Mouse (Mus musculus) c-Kit-positive CD71-negative TER-119-negative erythroid progenitor cells, embryonic 14.5 days (primary cell): ENCODE measurements around the gene Map3k6.

Experiments
- DNase-seq: peaks from one replicate; pipeline ENCODE4 v3.0.0-alpha.2; 2013; ENCODE audit warnings: low read depth

The Map3k6 gene

GRCm38 (mm10) chr4:133213661-133214060 lies 27.0 kb upstream of the Map3k6 start:
- no peak for DNase-seq

GRCm38 (mm10) chr4:133217641-133218040 lies 23.0 kb upstream of the Map3k6 start:
- DNase-seq, result peak; percentile 62

GRCm38 (mm10) chr4:133218745-133219144 lies 21.9 kb upstream of the Map3k6 start:
- no peak for DNase-seq

DNA sequence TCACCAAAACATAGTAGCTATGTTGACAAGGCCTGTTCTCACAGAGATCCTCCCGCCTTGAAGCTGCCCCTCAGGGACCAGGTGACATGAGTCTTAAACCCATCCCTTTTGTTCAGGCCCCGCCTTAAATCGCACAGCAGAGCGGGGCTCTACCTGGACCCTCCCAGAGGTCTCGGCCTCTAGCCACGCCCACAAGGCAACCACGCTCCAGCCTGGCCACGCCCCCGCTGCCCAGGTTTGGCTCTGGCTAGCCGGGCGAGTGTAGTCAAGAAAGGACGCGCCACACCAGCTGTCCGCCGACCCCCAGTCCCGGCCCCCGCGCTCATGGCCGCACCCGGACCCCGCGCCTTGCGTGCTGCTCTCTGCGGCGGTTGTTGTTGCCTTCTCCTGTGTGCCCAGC lies 20.0 kb upstream of the Map3k6 start:
- DNase-seq, result no peak

DNA sequence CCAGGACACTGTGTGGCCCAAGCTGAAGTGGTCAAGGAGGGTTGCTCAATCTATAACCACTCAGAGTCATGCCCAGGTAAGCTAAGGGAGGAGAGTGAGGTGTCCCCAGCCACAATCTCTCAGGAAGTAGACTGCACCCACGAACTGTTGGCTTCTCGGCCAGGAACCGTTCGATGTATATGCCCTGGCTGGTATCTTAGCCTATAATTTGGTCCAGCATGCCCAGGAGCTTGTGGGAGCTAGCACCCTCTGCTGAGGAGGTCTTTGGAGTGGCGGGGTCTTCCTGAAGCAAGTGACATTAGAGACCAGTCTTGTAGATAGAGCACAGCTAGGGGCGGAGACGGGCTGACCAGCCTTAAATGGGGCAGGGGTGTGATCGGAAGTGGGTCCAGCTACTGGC lies 18.9 kb upstream of the Map3k6 start:
- no peak for DNase-seq

DNA sequence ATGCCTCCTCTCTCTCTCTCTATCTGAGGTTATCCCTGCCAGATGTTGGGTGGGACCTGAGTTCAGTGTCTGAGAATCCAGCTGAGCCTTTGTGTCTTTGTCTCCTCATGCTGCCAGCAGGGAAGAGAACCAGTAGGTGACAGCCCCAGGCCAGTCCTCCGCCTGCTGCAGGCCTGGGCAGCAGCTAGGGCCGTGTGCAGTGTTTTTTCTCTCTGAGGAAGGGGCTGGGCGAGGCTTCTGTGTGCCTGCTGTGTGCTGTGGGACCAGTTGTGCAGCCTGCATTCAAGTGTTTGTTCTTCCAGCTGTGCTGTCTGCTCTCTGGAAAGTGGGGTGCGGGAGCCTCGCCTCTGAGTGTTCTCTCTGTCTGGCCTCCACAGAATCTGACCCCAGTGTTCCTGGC lies 16.7 kb upstream of the Map3k6 start:
- DNase-seq, result no peak

GRCm38 (mm10) chr4:133226073-133226472 lies 14.5 kb upstream of the Map3k6 start:
- no peak for DNase-seq

DNA sequence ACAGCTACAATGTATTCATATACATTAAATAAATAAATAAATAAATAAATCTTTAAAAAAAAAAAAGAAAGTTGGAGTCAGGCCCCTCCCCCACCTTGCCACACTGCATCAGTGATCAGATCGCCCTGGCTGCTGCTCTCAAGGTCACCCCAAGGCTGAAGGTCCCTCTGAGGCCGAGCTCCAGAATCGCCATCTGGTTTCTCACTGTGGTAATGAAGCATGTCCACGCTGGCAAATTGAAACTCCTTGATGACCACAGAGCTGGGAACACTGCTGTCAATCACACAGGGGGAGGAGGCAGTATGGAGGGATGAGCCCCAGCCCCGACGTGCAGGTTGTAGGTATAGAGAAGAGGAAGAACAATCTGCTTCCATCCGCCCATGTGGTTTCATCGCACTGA lies 13.0 kb upstream of the Map3k6 start:
- DNase-seq, result no peak

DNA sequence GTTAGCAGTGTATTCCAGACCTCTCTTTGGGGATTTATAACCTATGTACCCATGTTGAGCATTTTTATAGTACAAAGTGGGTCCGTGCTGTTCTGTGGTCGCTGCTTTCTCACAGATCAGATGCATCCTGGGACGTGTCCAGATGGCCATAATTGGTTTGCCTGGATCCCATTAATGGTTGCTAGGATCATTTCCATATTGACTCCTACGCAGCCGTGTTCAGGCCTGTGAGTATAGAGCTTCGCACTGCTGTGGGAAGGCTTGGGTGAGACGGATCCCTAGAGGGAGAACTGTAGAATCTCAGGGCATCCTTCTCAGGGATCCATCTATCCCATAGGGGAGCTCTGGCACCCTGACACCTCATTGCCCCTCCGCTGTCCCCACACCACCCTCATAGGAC lies 11.0 kb upstream of the Map3k6 start:
- no peak for DNase-seq

GRCm38 (mm10) chr4:133233285-133233976 lies 7.2 kb upstream of the Map3k6 start:
- peak; percentile 50 for DNase-seq

GRCm38 (mm10) chr4:133234771-133235170 lies 5.8 kb upstream of the Map3k6 start:
- no peak for DNase-seq

DNA sequence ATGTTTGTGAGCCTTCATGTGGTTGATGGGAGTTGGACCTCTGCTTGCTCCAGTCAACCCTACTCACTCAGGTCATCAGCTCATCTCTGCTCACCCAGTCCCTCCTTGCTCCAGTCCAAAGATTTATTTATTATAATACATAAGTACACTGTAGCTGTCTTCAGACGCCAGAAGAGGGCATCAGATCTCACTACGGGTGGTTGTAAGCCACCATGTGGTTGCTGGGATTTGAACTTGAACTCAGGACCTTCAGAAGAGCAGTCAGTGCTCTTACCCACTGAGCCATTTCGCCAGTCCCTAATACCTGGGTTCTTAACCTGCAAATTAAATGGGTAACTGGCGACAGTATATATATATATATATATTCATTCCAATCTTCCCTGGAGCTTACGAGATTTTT lies 5.2 kb upstream of the Map3k6 start:
- DNase-seq, result no peak

DNA sequence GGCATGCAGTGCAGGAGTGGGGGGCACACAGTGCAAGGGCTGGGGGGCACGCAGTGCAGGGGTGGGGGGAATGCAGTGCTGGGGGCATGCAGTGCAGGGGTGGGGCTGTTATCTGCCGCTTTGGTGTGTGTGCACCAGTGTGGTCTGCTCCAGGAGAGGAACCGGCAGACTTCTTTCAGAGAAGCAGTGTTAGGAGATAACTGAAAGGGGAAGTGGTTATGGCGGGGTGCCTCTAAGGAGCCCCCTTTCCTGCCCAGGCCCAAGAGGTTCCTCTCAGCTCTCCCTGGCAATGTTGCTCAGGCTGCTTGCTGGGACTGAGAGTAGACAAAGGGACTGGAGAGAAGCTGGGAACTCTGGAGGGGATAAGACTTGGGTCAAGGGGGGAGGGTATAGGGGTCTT lies 2.7 kb upstream of the Map3k6 start:
- DNase-seq, result peak; percentile 51

DNA sequence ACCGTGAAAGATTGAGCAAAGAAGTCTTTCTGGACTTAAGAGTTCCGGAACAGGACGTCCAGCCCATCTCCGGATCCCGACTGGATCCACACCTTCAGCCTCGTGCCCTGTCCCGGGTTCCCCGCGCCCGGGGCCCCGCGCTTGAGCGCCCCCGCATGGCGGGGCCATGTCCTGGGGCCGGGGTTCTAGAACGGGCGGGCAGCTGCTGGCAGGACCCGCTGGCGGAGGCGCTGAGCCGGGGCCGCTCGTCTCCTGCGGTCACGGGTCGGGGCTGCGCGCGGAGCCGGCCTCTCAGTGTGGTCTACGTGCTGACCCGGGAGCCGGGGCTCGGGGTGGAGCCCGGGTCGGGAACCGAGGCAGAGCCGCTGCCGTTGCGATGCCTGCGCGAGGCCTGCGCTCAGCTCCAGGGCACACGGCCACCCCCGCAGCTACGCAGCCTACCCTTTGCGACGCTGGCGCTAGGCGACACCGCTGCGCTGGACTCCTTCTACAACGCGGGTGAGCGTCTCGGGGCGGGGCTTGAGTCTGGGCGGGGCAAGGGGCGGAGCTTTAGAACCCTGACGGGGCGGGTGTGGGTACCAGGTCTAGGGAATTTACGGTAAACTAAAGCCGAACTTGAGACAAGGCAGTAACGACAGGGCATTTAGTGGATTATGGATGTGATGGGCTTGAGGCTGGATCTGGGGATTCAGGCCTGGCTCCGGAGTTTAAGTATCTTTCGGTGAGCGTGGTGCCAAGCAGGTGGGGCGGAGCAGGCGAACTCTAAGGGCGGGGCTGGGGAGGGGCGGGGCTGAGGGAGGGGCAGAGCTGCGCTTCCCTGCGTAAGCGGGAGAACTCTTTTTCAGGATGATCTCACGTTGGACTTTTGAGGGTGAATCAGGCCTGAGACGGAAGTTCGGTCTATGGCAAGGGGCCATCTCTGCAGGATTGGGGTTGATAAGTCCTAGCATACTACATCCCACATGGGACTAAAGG lies 603 bp downstream of the Map3k6 start:
- DNase-seq, result peak; percentile 78

GRCm38 (mm10) chr4:133241910-133242309 lies 1.3 kb downstream of the Map3k6 start:
- DNase-seq, result no peak

DNA sequence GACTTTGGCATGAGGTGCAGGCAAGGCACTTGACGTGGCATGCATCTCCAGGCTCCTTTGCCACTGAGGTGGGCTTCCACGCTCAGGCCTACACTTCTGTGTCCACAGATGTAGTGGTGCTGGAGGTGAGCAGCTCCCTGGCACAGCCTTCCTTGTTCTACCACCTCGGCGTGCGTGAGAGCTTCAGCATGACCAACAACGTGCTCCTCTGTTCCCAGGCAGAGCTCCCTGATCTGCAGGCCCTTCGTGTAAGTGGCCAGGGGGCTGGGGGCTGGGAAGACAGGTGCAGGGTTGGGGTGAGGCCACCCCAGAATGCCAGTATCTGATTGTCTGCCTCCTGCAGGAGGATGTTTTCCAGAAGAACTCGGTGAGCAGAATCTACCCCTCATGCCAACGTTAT lies 2.1 kb downstream of the Map3k6 start:
- DNase-seq, result no peak

DNA sequence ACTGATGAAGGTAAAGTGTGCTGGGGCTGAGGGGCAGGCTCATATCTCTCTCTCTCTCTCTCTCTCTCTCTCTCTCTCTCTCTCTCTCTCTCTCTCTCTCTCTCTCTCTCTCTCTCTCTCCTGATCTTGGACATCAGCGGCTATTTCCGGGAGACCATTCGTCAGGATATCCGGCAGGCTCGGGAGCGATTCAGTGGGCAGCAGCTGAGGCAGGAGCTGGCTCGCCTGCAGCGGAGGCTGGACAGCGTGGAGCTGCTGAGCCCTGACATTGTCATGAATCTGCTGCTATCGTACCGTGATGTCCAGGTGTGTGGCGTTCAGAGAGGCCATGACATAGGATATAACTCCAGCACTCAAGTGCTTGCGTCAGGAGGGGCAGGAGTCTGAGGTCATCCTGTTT lies 2.9 kb downstream of the Map3k6 start:
- no peak for DNase-seq

DNA sequence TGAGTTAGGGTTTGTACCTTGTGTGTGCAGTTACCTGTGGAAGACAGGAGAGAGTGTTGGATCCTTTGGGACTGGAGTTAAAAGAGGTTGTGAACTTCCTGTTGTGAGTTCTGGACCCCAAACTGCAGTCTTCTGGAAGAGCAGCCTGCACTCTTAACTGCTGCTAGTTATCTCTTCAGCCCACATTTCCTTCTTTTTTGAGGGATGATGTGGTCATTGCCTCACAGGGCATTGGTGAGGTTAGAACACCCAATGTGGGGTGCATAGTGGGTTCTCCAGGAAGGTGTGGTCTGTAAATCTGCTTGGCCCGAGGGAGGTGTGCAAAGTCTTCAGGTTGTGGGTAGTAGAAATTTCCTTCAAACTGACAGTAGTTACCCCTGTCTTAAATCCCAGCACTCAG lies 3.7 kb downstream of the Map3k6 start:
- no peak for DNase-seq

GRCm38 (mm10) chr4:133247072-133247471 lies 6.5 kb downstream of the Map3k6 start:
- no peak for DNase-seq

DNA sequence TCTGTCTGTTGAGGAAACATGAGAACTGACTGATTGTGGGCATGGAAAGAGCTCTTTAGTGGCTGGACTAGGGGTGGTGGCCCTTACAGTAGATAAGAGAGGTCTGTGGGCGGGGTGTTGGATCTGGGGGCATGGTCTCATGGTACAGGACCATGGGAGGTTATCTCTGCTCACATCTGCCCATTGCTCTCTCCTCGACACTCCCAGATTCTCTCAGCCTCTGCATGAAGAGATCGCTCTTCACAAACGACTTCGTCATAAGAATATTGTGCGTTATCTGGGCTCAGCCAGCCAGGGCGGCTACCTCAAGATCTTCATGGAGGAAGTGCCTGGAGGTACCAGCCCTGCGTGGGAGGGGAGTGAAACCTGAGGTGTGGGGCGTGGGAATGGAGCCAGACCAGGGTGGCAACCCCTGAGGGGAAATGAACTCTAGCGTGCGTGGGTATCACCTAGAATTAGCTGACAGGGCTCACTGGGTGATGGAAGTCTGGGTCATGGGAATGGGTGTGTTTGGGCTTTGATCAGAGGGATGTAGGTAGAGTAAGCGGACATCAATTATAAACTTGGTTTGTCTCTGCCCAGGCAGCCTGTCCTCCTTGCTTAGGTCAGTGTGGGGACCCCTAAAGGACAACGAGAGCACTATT lies 7.3 kb downstream of the Map3k6 start:
- peak; percentile 58 for DNase-seq

DNA sequence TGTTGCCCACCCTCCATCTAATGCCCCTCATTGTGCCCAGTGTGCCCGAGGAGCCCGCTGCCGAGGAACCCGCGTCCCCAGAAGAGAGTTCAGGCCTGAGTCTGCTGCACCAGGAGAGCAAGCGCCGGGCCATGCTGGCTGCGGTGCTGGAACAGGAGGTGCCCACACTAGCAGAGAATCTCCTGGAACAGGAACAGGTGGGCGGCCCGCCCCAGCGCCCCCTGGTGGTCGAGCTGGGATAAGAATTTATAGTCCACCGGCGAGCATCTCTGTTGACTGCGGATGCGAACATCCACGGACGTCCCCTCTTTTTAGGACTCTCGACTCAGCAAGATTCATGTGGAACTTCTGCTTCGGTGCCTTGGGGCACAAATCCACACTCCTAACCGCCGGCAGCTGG lies 10.0 kb downstream of the Map3k6 start:
- peak; percentile 46 for DNase-seq

GRCm38 (mm10) chr4:133251214-133251613 lies 10.6 kb downstream of the Map3k6 start:
- DNase-seq, result no peak

DNA sequence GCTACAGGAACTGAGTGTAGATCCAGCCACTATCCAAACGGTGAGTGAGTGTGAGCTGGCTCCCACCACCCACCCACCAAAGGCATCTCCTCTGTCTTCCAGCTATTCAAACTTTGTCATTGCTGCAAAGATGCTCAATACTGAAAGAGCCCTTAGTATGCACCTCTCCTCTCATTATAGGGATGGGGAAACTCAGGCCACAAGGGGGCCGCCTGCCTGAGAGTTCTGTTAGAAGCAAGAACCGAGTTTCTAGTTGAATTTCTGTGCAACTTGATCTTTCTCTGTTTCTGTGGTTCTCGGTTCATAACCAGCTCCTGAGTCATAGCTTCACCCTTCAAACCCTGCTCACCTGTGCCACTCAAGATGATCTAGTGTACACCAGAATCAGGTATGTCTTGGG lies 11.5 kb downstream of the Map3k6 start:
- no peak for DNase-seq
